Mouse (Mus musculus) B cell, adult 2 months (primary cell): ENCODE measurements around the gene Hmox2.
"Not testable (repeated sequence)": the region's sequence is repeated elsewhere in the genome, so short reads cannot be mapped to it uniquely, and the experiment has no call there.

Experiments
- DNase-seq, 2 experiments: peaks; one replicate each; pipeline ENCODE4 v3.0.0; 2022

Hmox2 gene

DNA sequence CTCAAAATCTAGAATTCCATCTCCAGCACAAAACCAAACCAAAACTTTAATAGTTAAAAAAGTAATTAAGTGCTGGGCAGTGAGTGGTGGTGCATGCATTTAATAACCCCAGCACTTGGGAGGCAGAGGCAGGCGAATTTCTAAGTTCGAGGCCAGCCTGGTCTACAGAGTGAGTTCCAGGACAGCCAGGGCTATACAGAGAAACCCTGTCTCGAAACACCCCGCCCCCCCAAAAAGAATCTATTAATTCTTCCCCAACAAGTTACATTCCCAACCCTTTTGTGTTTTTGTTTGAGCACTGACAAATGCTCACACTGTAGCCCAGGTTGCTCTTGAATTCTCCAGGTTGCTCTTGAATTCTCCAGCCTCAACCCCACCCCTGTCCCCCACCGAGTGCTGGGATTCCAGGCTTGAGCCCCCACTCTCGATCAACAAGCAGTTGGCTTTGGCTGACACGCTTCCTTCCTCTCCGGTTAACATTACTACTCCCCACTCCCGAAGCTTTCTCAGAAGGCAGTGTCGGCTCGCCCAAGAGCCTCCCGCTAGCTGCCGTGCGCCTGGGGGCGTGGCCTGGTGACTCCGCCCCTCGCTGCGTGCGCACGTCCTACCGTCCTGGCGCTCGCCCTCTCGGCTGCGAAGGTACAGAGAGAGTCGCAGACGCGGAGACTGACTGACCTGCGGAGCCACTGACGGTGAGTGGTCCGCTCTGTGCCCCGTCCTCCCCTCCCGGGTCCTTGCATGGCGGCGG lies at the start of gene Hmox2:
TSS of gene Hmox2 (plus strand) at position 582 of the 748 bp plus-strand sequence.
- peak; percentile 97 to 98 for DNase-seq

DNA sequence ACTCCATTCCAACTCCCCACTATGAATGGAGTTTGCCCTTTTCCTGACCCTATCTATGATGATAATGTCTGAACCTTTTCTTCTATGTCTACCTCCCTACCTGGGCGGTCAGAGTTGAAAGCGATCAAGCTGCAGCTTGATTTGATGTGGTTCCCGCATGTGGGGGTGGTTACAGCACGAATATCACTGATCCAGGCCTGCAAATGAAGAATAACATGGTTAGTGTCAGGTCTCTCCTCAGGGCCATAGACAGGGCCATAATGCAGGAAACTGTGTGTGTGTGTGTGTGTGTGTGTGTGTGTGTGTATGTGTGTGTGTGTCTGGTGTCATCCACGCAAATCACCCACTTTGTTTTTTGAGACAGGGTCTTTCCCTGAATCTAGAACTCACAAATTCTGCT lies 49.3 kb upstream of the Hmox2 start:
- no peak for DNase-seq

- peak; percentile 7 to 16 for DNase-seq
Observed at GRCm38 (mm10) chr16:4678080-4678479, 48.1 kb upstream of the Hmox2 start.

GRCm38 (mm10) chr16:4679121-4680018 lies 46.8 kb upstream of the Hmox2 start, which contains the start of gene Coro7:
TSS of gene Coro7 (minus strand) at chr16:4679777.
- peak; percentile 88 to 90 for DNase-seq

DNA sequence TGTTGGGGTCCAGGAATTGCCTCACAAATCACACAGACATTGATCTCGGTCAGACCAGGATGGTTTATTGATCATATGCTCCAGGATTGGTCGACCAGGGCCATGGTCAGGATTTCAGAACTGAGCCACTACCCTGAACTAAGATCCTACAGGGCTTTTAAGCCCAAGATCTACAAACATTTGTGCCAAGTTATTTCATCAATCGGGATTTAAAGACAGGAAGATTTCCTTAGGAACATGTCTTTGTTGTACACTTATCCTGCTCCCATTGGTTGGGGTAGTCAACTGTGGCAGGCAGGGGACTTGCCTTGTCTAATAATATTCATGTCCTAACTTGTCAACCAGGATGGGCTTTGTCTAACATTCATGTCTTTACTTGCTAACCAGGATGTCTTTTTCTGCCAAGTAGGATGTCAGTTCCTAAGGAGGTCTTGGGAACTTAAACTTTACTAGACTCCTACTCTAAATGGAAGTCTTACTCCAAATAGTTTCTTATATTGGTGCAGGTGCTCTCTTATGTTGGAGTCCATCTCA lies 45.2 kb upstream of the Hmox2 start:
- DNase-seq = not testable (repeated sequence)

DNA sequence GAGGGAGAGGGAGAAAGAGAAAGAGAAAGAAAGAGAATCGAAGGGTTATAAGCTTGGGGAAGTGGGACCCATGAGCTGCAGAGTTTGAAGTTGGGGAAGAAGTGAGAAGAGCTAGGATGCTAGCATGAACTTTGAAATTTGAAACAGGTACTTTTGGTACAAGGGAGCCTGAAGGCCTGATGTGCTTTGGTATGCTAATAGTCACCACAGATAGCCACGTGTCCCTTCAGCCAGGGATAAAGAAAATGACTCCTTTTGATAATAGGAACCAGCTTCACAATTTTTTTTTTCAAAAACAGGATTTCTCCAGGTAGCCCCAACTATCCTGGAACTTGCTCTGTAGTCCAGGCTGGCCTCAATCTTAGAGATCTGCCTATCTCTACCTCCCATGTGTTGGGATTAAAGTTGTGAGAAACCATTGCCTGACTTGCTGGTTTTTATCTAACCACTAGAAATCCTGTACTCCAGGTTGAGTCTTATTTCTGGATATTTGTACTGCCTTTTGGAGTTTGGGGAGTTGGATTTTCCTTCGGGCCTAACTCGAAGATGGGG lies 43.5 kb upstream of the Hmox2 start:
- no peak for DNase-seq

DNA sequence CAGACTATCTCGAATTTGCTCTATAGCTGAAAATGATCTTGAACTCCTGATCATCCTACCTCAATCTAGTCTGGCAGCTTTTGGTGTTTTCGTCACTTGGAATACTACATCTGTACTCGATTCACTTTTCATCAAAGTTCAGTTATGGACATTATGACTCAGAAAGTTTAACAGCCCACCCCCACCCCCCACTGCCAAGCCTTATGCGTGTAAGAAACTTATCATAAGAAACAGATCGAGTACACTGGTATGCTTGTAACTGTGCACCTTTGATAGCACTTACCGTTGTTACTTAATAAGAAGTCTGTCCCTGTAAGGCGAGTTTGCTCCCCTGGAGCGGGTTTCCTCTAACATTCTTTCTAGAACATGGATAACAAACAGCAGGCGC lies 43.0 kb upstream of the Hmox2 start:
- no peak for DNase-seq

- DNase-seq = peak; percentile 97 to 98
Observed at GRCm38 (mm10) chr16:4683581-4684456, 42.3 kb upstream of the Hmox2 start.

GRCm38 (mm10) chr16:4684457-4684791 lies 41.7 kb upstream of the Hmox2 start:
- no peak for DNase-seq

GRCm38 (mm10) chr16:4689371-4689770 lies 36.8 kb upstream of the Hmox2 start:
- DNase-seq = not testable (repeated sequence)

- DNase-seq = no peak
Observed at GRCm38 (mm10) chr16:4701211-4701610, 24.9 kb upstream of the Hmox2 start.

DNA sequence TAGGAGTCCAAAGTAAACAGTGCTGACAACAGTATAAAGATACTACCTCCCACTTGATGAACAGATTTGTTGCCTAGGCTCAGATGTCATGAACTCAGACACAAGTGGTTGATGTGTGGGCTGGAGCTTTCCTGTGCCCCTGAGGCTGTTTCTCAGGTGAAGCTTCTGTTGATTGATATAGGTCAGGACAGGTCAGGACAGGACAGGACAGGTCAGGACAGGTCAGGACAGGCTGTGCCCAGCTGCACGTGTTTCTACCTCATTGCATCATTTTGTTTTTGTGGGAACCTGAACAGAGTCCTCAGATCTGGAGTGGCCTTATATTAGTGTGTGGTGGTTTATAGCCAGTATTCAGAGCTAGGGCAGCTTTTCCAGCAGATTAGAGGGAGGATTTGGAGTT lies 23.5 kb upstream of the Hmox2 start:
- no peak for DNase-seq

GRCm38 (mm10) chr16:4705541-4705940 lies 20.6 kb upstream of the Hmox2 start:
- DNase-seq = no peak

DNA sequence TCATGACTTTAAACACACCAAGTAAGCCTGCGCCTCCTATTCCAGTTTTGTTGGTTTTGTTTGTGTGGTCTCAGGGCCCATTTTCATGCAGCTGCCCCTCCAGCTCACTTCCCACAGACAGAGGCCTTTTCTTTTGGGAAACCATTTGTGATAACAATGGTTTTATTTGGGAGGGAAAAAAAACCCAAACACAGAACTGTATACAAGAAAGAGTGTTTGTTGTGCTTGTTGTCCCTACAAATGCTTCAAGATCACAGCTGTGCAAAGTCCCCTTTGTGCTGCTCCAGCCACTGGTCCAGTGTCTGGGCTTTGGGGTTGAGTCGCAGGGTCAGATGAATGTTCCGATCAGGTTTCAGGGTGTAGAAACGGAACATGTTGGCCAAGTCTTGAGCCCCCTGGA lies 15.0 kb upstream of the Hmox2 start:
- no peak for DNase-seq

DNA sequence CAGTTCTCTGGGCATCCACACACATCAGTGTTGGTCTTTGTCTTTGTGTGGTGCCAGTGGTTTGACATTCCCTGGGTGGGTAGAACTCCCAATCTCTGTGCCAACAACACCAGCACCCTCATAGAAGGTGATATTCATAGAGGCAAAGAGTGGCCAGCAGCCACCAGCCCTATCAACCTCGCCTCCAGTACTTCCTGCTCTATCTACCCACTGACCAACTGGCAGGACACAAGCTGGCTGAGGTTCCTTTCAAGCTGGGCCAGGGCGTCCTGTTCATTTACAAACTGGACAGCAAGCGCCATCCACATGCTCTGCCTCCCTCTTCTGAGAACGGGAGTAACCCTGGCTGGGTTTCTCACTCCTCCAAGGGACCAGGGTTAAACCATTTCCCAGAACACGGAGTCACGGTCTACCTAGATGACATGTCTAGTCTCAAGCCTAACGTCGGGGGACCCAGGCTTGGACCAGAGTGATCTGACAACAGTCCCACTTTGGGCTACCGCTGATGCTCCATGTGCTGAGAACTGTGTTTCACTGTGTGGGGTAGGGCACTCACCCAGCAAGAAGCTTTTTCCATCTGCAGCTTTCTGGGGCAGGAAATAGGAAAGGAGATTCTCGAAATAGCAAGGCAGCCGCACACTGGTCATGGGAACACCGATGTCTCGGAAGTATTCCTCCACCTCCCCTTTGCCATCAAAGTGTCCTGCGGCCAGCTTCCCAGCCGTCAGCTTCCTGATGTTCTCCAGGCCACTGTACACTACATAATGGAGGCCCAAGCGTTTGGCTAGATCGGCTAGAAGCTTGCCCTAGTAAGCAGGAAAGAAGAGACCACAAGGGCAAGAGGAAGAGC lies 12.1 kb upstream of the Hmox2 start:
- no peak for DNase-seq

DNA sequence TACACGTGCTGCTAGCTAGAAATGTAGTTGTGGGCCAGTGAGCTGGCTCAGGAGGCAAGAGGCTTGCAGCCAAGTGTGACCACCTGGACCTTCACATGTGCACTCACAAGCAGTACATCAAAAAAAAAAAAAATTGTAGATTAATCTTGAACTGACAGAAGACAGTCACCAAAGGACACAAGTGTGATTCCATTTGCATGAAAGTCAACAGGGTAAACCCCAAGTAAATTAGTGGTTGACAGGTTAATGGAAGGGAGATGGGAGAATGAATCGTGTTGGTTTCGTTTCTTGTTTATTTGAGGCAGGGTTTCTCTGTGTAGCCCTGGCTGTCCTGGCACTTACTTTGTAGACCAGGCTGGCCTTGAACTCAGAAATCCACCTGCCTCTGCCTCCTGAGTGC lies 8.3 kb upstream of the Hmox2 start:
- peak in 1 of 2 experiments; percentile 13 for DNase-seq

- DNase-seq = peak; percentile 62 to 65
Observed at GRCm38 (mm10) chr16:4718753-4719518, 7.2 kb upstream of the Hmox2 start, which contains the start of gene Nmral1. TSS of gene Nmral1 (minus strand) at chr16:4719356.

DNA sequence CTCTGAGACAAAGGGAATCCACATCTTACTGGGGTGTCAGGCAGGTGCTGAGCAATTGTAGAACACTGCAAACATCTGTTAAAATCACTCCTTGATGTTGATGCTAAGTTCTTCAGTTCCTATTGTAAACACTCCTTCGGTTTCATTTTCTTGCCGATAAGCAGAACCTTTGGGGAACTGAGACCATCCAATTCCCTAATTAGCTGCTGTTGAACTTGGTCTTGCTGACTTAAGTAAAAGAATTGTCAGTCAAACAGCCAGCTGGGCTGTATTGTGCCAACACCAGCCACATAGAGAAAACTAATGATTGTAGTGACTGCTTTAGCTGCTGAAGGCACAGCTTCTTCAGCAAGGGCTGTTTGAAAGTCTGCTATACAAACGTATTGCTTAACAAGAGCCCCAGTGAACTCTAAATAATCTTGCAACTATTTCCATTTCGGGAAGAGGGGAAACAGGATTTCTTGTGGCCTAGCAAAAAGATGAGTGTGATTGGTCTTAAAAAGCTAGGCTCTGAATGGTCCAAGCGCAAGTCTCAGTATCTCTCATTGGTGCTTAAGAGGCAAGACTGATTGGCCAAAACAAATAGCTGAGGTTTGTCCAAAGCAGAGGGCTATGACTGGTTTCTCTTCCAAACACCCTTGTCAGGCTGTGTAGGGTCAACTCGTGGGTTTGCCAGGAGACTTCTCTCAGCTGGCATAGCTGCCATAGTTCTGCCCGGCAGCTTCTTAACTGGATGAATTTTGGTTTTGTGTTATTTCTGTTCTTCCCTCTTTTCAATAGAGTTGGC lies 3.8 kb upstream of the Hmox2 start:
- peak; percentile 34 to 40 for DNase-seq

GRCm38 (mm10) chr16:4722915-4723209 lies 3.3 kb upstream of the Hmox2 start:
- peak in 1 of 2 experiments; percentile 33 for DNase-seq

DNA sequence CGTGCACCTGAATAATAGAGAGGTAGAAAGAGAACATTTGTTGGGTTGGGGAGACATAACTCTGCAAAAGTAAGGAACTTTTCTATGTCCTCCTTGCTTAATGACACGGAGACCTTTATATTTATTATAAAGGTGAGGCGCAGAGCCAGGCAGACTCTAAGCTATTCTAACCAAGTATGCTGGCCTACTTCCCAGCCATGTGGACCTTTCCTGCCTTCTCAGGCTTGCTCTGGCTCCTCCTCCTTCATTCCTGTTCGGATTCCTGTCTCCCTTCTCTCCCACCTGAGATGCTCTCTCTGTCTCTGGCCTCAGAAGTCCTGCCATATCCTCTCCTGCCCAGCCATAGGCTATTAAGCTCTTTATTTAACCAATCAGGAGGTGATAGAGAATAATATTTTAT lies 895 bp upstream of the Hmox2 start:
- DNase-seq = no peak
